Mouse (Mus musculus): Measurements from ENCODE around the gene H2al2a. TPM values are rescaled to one million over a fixed set of nuclear protein-coding genes. Genes with fewer than 3 reads are reported as not detected.

Gene H2al2a
- polyA plus RNA-seq (2015; fragmentation: Nextera tagmentation; extraction: Ambion mirVana) = not detected in 2 replicates

GRCm38 (mm10) chr2:17996858-17997257, at the start of gene H2al2a:
TSS of gene H2al2a (minus strand) at chr2:17996958.
- no peaks in the 10 kb centered on the region for H3K27me3 ChIP-seq
- ATAC-seq (ENCODE audit: low FRiP score, low read depth) = no peak
- H3K9me3 ChIP-seq = no peaks in the 10 kb centered on the region
- no peak within 1 kb of the TSS for H3K4me2 ChIP-seq (replicated peaks)
- no peak within 1 kb of the TSS for H3K4me3 ChIP-seq
- no peaks in the 10 kb centered on the region for H3K4me1 ChIP-seq
- H3K9ac ChIP-seq = no peak within 1 kb of the TSS
- H3K27ac ChIP-seq = no peak within 1 kb of the TSS
- H3K36me3 ChIP-seq = no peaks in the 10 kb centered on the region

GRCm38 (mm10) chr2:18046186-18046585, 49.4 kb upstream of the H2al2a start:
- Histone ChIP-seq H3K9me3 (no peaks in the 10 kb centered on the region), H3K36me3 (no peaks in the 10 kb centered on the region), H3K27ac (peak overlapping the region; percentile 100), H3K4me2 (replicated peaks) (peak overlapping the region; percentile 88), H3K4me1 (peaks cover 48% of the 10 kb centered on the region), H3K27me3 (no peaks in the 10 kb centered on the region), H3K4me3 (peak overlapping the region; percentile 98), H3K9ac (peak overlapping the region; percentile 100)
- ATAC-seq (ENCODE audit: low FRiP score, low read depth) = no peak
- WGBS = under 1% methylated on average over 4 of the region's 4 CpGs

GRCm38 (mm10) chr2:18045781-18046181, 49.0 kb upstream of the H2al2a start:
- no peak for ATAC-seq (ENCODE audit: low FRiP score, low read depth)
- peak overlapping the region; percentile 100 for H3K27ac ChIP-seq
- no peaks in the 10 kb centered on the region for H3K36me3 ChIP-seq
- H3K4me2 ChIP-seq (replicated peaks) = peak overlapping the region; percentile 88
- WGBS = 5% methylated on average over 6 of the region's 6 CpGs
- no peaks in the 10 kb centered on the region for H3K9me3 ChIP-seq
- H3K4me3 ChIP-seq = peak overlapping the region; percentile 98
- peak overlapping the region; percentile 100 for H3K9ac ChIP-seq
- H3K4me1 ChIP-seq = peaks cover 50% of the 10 kb centered on the region
- H3K27me3 ChIP-seq = no peaks in the 10 kb centered on the region

GRCm38 (mm10) chr2:18045143-18045780, 48.5 kb upstream of the H2al2a start:
- ATAC-seq (ENCODE audit: low FRiP score, low read depth) = no peak
- Histone ChIP-seq H3K27me3 (no peaks in the 10 kb centered on the region), H3K27ac (peak overlapping the region; percentile 100), H3K9me3 (no peaks in the 10 kb centered on the region), H3K4me3 (peak overlapping the region; percentile 98), H3K36me3 (0 out of 2 replicates have a peak, but pooled peaks cover 2% of the 10 kb centered on the region), H3K9ac (peak overlapping the region; percentile 100), H3K4me1 (peaks cover 50% of the 10 kb centered on the region), H3K4me2 (replicated peaks) (peak overlapping the region; percentile 88)
- WGBS = 3% methylated on average over 7 of the region's 7 CpGs

- H3K36me3 ChIP-seq = 0 out of 2 replicates have a peak, but pooled peaks cover 3% of the 10 kb centered on the region
- H3K9ac ChIP-seq = peak overlapping the region; percentile 77
- H3K27me3 ChIP-seq = no peaks in the 10 kb centered on the region
- peak overlapping the region; percentile 49 for H3K27ac ChIP-seq
- H3K4me2 ChIP-seq (replicated peaks) = peak overlapping the region; percentile 65
- peak overlapping the region; percentile 29 for H3K4me3 ChIP-seq
- peak; percentile 20; the same call in 1 of the 2 replicates for ATAC-seq (ENCODE audit: low FRiP score, low read depth)
- WGBS = 14% methylated on average over 14 of the region's 14 CpGs
- H3K9me3 ChIP-seq = no peaks in the 10 kb centered on the region
- peaks cover 57% of the 10 kb centered on the region for H3K4me1 ChIP-seq
Observed at GRCm38 (mm10) chr2:18041199-18041885, 44.6 kb upstream of the H2al2a start.

- 25% methylated on average over 27 of the region's 27 CpGs for WGBS
- Histone ChIP-seq H3K9me3 (no peaks in the 10 kb centered on the region), H3K9ac (peak overlapping the region; percentile 77), H3K4me2 (replicated peaks) (peak overlapping the region; percentile 65), H3K27ac (peak overlapping the region; percentile 49), H3K4me1 (peaks cover 57% of the 10 kb centered on the region), H3K36me3 (0 out of 2 replicates have a peak, but pooled peaks cover 3% of the 10 kb centered on the region), H3K4me3 (peak overlapping the region; percentile 29), H3K27me3 (no peaks in the 10 kb centered on the region)
- no peak for ATAC-seq (ENCODE audit: low FRiP score, low read depth)
Observed at GRCm38 (mm10) chr2:18040347-18041160, 43.8 kb upstream of the H2al2a start.

- ATAC-seq (ENCODE audit: low FRiP score, low read depth) = peak; percentile 66
- H3K4me2 ChIP-seq (replicated peaks) = peak overlapping the region; percentile 65
- peak overlapping the region; percentile 77 for H3K9ac ChIP-seq
- 7% methylated on average over 46 of the region's 46 CpGs for WGBS
- no peaks in the 10 kb centered on the region for H3K9me3 ChIP-seq
- H3K4me3 ChIP-seq = peak overlapping the region; percentile 29
- H3K27me3 ChIP-seq = no peaks in the 10 kb centered on the region
- H3K36me3 ChIP-seq = 0 out of 2 replicates have a peak, but pooled peaks cover 3% of the 10 kb centered on the region
- peaks cover 57% of the 10 kb centered on the region for H3K4me1 ChIP-seq
- 0 out of 2 replicates have a peak overlapping the region, but pooled peaks have one; percentile 49 for H3K27ac ChIP-seq
Observed at GRCm38 (mm10) chr2:18039566-18040290, 43.0 kb upstream of the H2al2a start.

GRCm38 (mm10) chr2:18038895-18039371, 42.2 kb upstream of the H2al2a start:
- Histone ChIP-seq H3K9ac (peak overlapping the region; percentile 77; the same call in 1 of the 2 replicates), H3K27me3 (no peaks in the 10 kb centered on the region), H3K4me1 (peaks cover 50% of the 10 kb centered on the region), H3K4me2 (replicated peaks) (peak overlapping the region; percentile 65), H3K36me3 (0 out of 2 replicates have a peak, but pooled peaks cover 3% of the 10 kb centered on the region), H3K9me3 (no peaks in the 10 kb centered on the region), H3K4me3 (peak overlapping the region; percentile 29; the same call in 1 of the 2 replicates), H3K27ac (no peak overlapping the region)
- WGBS = 52% methylated on average over 10 of the region's 10 CpGs
- ATAC-seq (ENCODE audit: low FRiP score, low read depth) = no peak

GRCm38 (mm10) chr2:18038141-18038752, 41.5 kb upstream of the H2al2a start:
- Histone ChIP-seq H3K4me3 (no peak overlapping the region), H3K4me2 (replicated peaks) (no peak overlapping the region), H3K27me3 (no peaks in the 10 kb centered on the region), H3K27ac (no peak overlapping the region), H3K9ac (no peak overlapping the region), H3K4me1 (peaks cover 54% of the 10 kb centered on the region), H3K36me3 (0 out of 2 replicates have a peak, but pooled peaks cover 3% of the 10 kb centered on the region), H3K9me3 (no peaks in the 10 kb centered on the region)
- no peak for ATAC-seq (ENCODE audit: low FRiP score, low read depth)
- 41% methylated on average over 3 of the region's 3 CpGs for WGBS

GRCm38 (mm10) chr2:18037491-18037890, 40.7 kb upstream of the H2al2a start, which contains the start of gene A930004D18Rik:
TSS of gene A930004D18Rik (minus strand) at chr2:18037737.
- Histone ChIP-seq H3K9me3 (no peaks in the 10 kb centered on the region), H3K4me1 (peaks cover 53% of the 10 kb centered on the region), H3K9ac (no peak within 1 kb of the TSS), H3K36me3 (0 out of 2 replicates have a peak, but pooled peaks cover 3% of the 10 kb centered on the region), H3K27ac (no peak within 1 kb of the TSS), H3K4me2 (replicated peaks) (no peak within 1 kb of the TSS), H3K27me3 (no peaks in the 10 kb centered on the region; the same call in 1 of the 2 replicates), H3K4me3 (no peak within 1 kb of the TSS)
- WGBS = 71% methylated on average over 2 of the region's 2 CpGs
- ATAC-seq (ENCODE audit: low FRiP score, low read depth) = no peak

All from limb, embryonic 13.5 days (tissue).